Mouse (Mus musculus): Measurements from ENCODE around the gene Scin. TPM values are rescaled to one million over a fixed set of nuclear protein-coding genes. Genes with fewer than 3 reads are reported as not detected.
"Not testable (repeated sequence)": the region's sequence is repeated elsewhere in the genome, so short reads cannot be mapped to it uniquely, and the experiment has no call there.

Scin gene
- total RNA-seq (2021), result under 1 TPM; 0.64 to 0.74 TPM
- long read RNA-seq, experiment 1, result 0 reads
- long read RNA-seq, experiment 2, result 0 reads

DNA sequence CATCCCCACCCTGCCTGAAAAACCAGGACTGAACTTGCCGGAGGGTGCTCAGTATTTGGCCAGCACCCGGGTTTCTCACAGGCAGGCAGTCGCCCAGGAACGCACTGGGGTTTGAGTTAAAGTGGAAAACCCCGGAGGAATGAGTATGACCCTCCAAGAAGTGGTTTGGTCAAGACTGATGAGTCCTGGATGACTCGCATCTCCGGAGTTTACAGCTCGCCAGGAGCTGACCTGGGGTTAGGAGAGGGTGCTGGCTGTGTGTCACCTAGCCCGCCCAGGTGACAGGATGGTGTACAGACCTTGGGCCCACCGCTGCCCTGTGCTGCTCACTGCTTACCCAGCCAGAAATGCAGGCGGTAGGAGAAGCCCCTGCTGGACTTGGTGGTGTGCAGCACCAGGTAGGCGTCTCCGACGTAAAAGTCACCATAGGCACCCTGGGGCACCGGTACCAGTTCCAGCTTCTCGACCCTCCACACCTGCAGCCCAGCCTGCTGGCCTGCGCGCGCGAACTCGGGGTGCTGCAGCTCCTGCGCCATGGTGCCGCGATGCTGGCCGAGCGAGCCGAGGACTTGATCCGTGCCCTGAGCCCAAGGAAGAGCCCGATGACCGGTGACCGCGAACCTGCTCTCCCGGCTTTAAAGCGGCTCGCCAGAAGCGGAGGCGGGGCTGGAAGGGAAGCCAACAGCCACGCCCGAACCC, at the start of gene Scin:
Scin (minus strand) TSS at position 656 of the 699 bp plus-strand sequence.
- DNase-seq, result peak; percentile 14
- intact Hi-C loops (cut with DNase I; ENCODE audit: low total_unique reads), result no loop called here

DNA sequence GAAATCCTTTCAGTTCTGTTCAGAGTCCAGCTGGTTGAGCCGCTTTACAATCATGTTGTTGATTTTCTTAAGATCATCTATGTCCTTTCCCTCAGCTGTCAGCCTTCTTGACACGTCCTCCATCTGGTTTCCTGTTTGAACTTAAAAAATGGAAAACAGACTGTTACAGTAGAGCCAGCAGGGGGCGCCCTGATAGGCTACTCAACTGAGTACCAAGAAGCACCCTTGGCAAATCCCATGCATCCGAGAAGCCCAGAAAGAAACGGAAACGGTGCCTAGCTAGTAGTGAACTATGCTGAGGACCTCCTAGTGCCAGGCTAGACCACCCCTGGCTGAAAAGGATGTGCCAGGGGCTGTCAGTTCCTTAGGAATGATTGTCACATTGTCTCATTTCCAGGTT, 43.1 kb upstream of the Scin start:
- intact Hi-C loops (cut with DNase I; ENCODE audit: low total_unique reads), result loop anchor here (2.0 kb wide), 1 partner anchor 24 kb away; no protein-coding TSS in a partner anchor
- peak; percentile 27 for DNase-seq

DNA sequence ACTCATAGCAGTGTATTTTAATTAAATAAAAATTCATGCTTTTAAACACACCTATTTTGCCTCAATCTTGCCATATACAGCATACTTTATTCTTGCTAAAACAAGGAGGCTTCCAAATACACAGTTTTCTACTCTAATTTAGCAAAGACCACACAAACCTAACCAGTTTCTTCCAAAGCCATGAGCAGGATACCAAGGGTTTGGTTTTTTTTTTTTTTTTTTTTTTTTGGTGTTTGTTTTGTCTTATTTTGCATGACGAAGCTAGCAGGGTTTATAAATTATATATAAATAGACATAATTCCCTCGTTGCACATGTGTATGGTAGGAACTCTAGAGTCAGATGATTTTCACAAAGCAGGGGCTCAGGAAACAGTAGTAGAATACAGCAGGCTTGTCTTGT, 42.1 kb upstream of the Scin start:
- no peak for DNase-seq
- intact Hi-C loops (cut with DNase I; ENCODE audit: low total_unique reads), result loop anchor here (2.0 kb wide), 1 partner anchor 25 kb away; no protein-coding TSS in a partner anchor

DNA sequence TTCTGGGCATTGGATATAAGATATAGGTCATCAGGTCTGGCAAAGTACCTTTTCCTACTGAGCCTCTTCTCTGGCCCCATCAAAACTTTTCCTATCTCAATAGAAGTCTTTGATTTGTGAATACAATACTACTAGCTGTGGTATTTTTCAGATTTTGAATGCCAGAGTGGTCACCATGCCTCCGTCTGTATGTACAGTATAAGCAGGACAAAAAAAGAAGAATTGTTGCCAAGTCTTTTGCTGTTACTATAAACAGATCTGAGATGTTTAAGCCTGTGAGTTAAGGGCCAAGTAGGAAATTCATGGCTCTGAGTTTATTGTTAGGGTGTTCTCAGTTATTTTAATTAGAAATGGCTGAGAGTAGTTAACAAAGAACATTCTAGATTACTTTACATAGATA, 41.1 kb upstream of the Scin start:
- DNase-seq; intact Hi-C loops (cut with DNase I; ENCODE audit: low total_unique reads): not testable (repeated sequence)

DNA sequence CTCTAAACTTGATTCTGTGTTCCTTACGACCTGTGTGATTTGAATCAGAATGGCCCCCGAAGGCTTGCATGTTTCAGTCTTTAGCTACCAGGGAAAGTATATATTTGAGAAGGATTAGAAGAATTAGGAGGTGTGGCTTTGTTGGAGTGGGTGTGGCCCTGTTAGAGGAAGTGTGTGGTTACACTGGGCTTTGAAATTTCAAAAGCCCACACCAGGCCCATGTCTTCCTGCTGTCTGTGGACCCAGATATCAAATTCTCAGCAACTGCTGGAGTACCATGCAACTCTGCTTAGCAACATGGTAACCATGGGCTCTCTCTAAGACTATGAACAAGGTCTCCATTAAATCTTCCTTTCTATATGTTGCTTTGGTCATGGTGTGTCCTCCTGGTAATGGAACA, 37.6 kb upstream of the Scin start:
- no peak for DNase-seq
- intact Hi-C loops (cut with DNase I; ENCODE audit: low total_unique reads), result no loop called here

DNA sequence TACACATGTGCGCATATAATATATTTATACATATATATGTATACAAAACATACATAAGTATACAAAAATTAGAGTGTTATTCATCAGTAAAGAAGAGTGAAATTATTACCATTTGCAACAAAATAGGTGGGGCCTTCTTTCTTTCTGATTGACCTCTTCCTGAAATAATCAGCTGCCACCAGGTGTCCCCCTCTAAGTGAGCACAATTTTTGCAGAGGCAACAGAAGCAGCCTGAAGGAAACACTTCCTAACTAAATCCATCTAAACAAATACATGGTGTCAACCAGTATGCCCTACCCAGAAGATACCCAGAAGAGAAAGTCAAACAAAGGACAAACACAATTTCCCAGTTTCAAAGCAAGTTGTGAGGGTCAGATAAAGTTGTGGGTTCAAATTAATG, 35.6 kb upstream of the Scin start:
- no peak for DNase-seq
- intact Hi-C loops (cut with DNase I; ENCODE audit: low total_unique reads), result loop anchor here (5.0 kb wide), 1 partner anchor 87 kb away; no protein-coding TSS in a partner anchor

DNA sequence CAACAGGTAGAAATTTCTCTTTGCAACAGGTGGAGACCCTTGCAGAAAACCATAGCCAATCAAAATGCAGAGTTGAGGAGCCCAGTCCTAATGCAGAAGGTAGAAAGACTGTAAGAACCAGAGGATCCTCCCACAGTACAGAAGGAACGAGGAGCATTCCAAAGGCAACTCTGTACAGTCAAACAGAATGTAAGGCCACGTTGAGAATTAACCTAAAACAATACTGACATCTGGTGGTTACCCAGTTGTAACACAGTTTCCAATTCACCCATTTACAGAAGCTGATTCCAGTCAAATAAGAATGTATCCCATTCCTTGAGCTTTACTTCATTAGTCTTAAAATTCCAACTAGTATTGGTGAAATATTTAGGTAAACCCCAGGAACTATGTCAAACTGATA, 30.6 kb upstream of the Scin start:
- intact Hi-C loops (cut with DNase I; ENCODE audit: low total_unique reads), result loop anchor here (5.0 kb wide), 2 partner anchors 82 to 652 kb away; no protein-coding TSS in a partner anchor
- no peak for DNase-seq

DNA sequence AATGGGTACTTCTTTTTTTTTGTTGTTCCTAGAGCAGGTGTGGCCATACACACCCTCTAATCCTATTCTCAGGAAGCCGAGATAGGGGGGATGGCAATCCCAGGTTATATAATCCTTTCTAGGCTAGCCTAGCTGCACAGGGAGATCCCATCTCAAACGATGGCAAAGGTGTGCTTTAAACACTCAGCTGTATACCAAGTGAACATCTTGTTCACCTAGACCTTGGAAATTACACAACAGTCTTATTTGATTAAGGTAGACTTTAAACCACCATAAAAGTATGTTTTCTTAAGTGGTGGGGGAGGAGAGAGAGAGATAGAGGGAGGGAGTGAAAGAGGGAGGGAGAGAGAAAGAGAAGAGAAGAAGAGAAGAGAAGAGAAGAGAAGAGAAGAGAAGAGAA, 26.7 kb upstream of the Scin start:
- intact Hi-C loops (cut with DNase I; ENCODE audit: low total_unique reads), result loop anchor here (5.0 kb wide), 1 partner anchor 648 kb away; no protein-coding TSS in a partner anchor
- no peak for DNase-seq

DNA sequence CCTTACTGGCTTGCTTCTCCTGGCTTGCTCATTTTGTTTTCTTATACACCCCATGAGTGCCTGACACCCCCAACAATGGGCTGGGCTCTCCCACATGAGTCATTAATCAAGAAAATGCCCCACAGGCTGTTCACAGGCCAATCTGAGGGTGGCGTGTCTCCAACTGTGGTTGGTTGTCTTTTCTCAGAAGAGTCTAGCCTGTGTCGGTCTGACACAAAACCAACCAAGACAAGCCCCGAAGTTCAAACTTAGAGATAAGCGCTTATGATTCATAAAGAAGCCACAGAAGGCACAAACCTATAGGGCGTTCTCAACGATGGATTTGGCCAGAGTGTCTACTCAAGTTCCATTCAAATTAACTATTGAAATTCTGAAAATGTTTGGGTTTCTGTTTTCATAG, 20.2 kb upstream of the Scin start:
- intact Hi-C loops (cut with DNase I; ENCODE audit: low total_unique reads), result no loop called here
- DNase-seq, result no peak

DNA sequence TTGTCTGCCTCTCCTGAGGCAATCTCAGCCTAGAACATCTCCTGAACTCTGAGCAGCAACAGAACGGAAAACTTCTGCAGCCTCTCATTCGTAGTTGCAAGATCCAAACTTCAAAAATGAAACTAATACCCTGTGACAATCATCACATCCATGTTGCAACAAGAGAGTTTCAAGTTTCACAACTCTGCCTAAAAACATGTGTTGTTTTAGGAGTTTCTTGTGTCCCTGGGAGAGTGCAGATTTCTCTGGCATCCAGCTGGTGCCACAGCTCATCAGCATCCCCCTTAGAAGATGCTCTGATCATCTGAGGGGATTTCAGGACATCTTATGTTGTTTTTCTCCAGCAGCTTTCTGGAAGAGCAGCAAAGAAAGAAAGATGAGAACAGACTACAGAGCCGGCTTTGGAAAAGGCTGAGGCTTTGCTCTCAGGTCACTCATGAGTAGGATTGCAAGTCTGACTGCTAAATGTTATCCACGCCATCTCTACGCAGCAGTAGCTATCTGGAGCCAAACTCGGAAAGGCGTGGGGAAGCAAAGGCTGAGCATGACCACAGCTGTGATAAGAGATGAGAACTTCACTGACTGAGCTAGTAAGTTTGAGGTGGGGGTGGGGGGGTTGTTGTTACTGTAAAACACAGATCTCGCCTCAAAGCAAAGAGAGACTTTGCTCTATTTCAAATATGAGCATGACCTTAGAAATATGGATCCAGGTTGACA, 18.5 kb upstream of the Scin start:
- intact Hi-C loops (cut with DNase I; ENCODE audit: low total_unique reads), result no loop called here
- DNase-seq, result no peak

DNA sequence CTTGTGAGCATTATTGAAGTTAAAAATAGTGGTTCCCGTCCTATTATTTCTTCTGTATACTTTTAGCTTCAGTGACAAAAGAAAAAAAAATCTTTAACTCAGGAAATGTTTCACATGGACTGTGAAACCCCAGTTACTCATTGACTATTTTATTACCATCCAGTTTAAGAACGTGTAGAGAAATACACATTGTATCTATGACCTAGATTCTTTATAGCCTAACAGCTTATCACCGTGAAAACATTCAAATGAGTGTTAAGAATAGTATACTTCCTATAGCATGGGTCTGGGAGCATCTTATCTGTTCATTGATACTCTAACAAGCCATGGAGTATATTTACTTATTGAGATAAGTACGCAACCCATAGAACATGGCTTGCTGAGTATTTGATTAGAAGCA, 13.3 kb upstream of the Scin start:
- intact Hi-C loops (cut with DNase I; ENCODE audit: low total_unique reads), result no loop called here
- no peak for DNase-seq

DNA sequence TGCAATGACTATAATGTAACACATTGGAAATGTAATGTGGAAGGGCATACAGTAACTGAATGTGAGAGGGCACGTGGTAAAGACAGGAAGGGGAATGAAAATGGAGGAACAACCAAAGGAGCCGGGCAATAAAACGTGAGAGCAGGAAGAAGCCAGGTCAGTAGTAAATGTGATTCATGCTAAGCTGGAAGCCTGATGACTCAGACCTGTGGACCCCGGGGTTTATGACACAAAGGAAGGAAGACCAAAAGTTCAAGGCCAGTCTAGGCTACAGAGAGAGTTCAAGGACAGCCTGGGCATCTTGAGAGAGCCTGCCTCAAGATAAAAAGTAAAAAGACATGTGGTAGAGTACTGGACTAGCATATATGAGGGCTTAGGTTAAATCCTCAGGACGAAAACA, 12.5 kb upstream of the Scin start:
- intact Hi-C loops (cut with DNase I; ENCODE audit: low total_unique reads), result no loop called here
- no peak for DNase-seq

DNA sequence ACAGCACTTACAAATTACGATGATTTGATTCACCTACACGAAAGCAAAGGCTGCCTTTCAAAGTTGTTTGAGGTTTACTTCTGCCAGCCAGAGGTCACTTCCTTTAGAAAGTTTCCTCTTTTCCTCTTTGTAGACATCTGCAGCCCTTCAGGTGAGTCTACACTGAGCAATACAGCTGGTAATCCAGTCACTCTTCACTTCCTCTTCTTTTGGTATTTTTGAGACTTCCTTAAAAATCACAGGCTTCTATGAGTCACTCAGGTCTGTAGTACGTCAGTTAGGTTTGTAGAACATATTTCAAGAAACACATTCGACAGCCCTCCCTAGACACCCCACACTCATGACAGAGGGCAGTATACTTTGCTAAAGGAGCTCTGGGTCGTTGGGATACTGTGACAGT, 6.7 kb upstream of the Scin start:
- DNase-seq, result no peak

DNA sequence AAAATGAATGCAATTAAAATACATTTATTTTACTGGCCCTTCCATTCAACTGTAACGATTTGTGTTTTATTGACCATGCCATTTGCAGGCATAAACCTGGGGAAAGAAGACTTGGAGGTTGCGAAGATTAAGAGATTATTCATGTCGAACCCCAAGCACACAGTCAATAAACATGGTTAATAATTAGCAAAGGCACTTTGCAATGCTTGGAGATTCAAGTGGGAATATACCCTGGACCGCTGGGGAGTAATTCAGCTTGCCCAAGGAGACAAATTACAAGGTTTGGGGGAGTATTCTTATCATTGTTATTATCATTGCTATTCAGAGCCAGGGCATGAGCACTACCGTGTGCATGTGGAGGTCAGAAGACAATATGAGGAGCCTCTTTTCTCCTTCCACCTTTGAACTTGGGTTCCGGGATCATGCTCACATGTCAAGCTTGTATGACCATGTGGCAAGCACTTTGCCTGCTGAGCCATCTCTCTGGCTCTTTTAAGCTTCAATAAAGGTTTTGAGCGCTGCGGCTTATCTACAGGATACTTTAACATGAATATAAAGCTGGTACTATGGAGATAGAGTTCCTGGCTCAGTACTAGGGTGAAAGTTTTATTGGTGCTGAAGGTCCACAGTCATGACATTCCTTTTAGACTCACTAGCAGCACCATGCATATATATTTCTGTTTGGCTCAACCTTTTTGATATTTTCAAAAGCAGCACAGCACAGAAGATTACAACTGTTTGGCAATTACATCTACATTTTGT, 5.6 kb upstream of the Scin start:
- DNase-seq, result no peak
- intact Hi-C loops (cut with DNase I; ENCODE audit: low total_unique reads), result no loop called here

More for the DNA sequence above, 6.7 kb upstream of the Scin start:
- intact Hi-C loops (cut with DNase I; ENCODE audit: low total_unique reads), result no loop called here

DNA sequence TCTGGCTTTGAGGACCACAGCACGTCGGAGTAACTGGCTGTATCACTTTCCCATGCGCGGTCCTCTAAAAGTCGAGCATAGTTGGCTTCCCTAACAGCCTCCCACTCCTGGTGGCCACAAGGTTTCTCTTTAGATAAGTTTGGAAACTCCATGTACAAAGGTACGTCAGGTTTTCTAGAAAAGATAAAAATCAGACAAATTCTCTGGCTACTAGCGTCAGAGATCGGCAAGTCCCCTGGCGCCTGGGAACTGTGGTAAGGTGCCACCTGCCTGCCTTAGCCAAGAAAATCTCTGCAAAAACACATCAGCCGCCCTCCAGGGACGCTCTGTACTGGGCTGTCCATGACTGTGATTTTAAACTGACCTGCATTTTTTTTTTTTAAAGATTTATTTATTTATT, 501 bp upstream of the Scin start:
- intact Hi-C loops (cut with DNase I; ENCODE audit: low total_unique reads), result no loop called here

DNA sequence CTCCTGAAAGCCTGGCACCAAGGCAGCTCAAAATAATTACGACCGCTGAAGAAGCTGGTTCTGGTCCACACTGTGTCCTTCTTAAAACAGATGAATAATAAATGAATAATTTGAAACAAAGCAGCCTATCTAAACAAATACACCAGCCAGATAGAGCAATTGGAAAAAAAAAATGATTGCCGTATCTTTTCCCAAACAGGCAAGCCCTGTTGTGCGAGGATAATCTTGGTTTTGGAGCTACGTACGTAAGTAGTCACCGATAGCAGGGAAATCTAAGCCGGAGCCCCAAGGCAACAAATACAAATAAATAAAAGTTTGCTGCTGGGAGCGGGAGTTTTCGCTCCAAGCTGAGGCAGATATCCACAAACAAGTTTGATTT, 845 bp downstream of the Scin start:
- intact Hi-C loops (cut with DNase I; ENCODE audit: low total_unique reads), result no loop called here

More for the DNA sequence above, 501 bp upstream of the Scin start:
- no peak for DNase-seq

DNA sequence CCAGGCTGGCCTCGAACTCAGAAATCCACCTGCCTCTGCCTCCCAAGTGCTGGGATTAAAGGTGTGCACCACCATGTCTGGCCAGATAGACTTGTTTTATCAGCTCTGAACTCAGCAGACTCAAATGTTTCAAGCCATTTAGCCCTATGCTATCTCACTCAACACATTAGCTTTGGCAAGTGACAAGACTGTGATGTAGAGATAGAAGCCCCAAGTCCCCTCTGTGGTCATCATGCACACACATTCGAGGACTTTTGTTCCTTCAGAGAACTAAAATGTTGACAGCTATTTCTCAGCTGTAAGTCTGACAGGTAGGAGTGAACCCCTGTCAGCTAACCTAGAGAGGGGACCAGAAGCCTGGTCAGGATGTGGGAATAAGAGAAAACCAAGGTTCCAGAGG, 15.2 kb downstream of the Scin start:
- intact Hi-C loops (cut with DNase I; ENCODE audit: low total_unique reads), result no loop called here
- DNase-seq, result no peak

More for the DNA sequence above, 845 bp downstream of the Scin start:
- no peak for DNase-seq

DNA sequence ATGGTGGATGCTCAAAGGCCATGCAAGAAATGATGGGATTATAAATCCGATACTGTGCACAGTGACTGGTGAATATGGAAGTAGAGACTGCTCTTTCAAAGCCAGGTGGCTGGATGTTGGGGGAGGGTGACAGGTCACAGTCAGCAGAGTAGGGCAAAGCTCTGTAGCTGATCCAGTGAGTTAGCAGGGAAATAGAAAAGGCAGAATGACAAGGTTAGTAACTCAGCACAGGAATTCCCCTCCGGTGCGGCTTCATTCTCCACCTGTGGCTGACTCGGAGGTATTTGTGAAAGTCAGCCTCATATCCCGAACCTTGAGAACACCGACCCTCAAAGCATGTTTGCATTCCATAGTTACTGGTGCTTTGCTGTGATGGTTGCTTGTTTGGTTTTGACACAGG, 17.0 kb downstream of the Scin start:
- intact Hi-C loops (cut with DNase I; ENCODE audit: low total_unique reads), result no loop called here
- no peak for DNase-seq

DNA sequence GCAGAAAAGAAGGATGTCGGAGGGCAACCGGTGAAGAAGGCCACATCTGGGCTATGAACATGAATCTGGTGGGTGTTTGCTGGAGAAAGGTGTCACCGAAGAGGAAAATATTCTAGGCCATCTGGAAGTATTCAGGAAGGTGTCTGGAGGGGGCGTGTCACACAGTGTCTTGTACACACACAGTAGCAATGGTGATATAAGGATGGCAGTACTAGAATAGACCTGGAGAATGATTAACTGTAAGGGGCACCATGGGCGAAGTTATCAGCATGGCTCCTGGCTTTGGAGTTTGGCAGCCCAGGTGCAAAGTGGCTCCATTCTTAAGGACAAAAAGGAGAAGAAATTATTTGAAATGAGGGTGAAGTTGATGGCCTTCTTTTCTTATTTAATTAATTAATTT, 17.8 kb downstream of the Scin start:
- intact Hi-C loops (cut with DNase I; ENCODE audit: low total_unique reads), result no loop called here

DNA sequence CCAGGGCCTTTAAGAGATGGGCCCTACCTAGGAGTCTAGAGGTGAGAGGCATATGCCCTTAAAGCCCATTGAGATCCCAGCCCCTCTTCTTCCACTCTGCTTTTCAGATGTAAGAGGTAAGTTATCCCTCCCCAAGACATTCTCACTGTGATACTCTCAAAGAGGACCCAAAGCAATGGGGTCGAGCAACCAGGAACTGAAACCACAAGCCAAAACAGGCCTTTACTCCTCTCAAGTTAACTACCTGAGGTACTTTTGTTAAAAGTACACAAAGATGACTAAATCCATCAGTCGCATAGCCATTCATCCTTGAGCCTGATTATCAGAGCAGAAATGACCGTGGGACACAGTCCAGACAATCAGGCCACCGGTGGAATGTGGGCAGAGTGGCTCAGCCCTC, 19.1 kb downstream of the Scin start:
- DNase-seq, result no peak
- intact Hi-C loops (cut with DNase I; ENCODE audit: low total_unique reads), result no loop called here

More for the DNA sequence above, 17.8 kb downstream of the Scin start:
- no peak for DNase-seq
